Mouse (Mus musculus) CD4-positive helper T cell, adult 2 months (primary cell): ENCODE results near the gene Rab26.
A peak's percentile ranks its signal among the peaks of the same experiment; 100 is the strongest.

Experiments used
- DNase-seq: peaks from one replicate; pipeline ENCODE4 v3.0.0-alpha.2; 2012; ENCODE audit warnings: low read depth, missing footprints, low spot score

Gene Rab26

DNA sequence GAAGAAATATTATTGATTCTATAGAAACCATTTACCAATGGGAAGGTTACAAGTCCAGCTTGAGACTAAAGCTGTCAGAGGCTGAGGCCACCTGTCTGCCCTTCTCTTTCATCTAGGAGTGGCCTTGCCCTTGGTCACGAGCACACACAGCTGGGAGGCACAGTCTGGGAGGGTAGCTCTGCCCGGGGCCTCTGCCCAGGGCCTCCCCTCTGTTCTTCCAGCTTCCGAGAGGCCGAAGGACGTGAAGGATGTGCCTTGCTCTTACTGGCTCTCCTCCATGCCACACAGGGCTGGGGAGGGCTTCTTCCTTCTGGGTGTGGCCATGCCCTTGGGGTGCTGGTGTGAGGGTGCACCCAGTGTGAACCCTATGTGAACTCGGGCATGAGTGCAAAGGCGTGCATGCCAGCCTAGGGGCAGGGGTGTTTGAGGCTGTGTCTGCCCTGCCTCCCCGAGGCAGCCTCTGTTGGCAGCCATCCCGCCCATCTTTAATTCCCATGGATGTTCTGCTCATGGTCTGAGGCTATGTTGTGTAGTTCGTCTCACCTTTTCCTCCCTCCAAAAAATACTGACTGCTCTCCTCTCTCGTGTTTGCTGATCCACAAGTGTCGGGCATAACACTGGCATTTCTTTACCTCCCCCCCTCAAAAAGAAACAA, 26.1 kb downstream of the Rab26 start:
- DNase-seq = no peak

DNA sequence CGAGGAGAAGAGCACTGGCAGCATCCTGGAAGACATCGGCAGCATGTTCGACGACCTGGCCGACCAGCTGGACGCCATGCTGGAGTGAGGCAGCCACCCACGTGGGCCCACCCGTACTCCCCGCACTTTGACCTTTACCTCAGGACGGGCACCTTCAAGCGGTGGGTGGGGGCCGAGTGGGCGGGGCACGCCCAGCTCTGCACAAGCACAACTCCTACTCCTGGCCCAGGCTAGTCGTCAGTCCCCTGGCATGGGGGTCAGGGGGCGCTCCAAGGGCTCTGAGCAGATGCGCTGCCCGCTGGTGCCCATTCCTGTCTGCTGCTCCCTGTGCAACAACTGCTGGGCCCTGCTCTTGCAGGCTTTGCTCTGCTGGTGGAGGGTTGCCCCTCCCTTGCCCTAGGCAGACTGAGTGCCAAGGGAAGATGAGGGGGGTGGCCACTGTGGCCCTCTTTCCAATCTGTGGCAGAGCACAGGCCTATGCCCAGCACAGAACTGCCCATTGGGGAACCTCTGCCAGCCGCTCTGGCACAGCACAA, 26.8 kb downstream of the Rab26 start:
- no peak for DNase-seq

DNA sequence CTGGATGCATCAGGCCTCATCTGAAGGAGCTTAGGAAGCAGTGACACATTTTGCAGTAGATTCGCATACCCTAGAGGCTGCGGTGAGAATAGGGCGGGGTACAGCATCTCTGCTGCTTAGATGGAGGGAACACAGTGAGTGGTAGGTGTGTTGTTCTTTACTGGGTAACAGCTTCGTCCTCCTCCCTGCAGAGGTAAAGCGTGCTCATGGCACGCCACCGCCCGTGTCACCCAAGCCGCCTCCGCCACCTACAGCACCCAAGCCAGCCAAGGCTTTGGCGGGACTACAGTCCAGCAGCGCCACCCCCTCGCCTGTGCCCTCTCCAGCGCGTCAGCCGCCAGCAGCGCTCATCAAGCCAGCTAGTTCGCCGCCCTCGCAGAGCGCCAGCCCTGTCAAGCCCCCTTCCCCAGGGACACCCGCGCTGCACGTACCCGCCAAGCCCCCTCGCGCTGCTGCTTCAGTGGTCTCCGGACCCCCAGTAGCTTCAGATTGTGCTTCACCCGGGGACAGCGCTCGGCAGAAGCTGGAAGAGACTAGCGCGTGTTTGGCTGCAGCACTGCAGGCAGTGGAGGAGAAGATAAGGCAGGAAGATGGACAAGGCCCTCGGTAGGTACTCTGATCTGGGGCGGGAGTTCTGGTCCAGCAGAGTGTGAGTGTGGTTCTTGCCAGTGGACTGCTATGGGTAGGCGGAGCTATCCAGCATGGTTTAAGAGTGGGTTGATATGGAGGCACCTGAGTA, 27.5 kb downstream of the Rab26 start:
- DNase-seq = no peak

DNA sequence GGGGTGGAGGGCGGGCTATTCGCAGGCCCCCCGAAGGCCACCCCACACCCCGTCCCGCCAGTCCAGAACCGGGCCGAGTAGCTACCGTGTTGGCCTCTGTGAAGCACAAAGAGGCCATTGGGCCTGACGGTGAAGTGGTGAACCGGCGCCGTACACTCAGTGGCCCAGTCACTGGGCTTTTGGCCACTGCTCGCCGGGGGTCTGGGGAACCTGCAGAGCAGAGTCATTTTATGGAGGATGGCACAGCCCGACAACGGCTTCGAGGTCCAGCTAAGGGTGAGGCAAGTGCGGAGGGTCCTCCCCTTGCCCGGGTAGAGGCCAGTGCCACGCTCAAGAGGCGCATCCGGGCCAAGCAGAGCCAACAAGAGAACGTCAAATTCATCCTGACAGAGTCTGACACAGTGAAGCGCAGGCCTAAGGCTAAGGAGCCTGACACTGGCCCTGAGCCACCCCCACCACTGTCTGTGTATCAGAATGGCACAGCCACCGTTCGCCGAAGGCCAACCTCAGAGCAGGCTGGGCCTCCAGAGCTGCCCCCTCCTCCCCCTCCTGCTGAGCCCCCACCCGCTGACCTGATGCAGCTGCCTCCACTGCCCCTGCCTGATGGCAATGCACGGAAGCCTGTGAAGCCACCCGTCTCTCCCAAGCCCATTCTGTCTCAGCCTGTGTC, 28.6 kb downstream of the Rab26 start:
- DNase-seq = no peak

DNA sequence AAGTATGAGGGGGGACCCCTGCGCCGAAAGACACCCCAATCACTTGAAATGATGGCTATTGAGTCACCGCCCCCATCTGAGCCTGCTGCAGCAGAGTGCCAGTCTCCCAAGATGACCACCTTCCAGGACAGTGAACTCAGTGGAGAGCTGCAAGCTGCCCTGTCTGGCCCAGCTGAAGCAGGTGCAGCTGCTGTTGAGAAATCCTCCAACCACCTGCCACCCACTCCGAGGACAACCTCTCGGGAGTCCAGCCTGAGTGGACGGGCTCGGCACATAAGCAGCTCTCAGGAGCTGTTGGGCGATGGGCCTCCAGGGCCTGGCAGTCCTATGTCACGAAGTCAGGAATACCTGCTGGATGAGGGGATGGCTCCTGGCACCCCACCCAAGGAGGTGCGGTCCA, 29.9 kb downstream of the Rab26 start:
- DNase-seq = no peak

DNA sequence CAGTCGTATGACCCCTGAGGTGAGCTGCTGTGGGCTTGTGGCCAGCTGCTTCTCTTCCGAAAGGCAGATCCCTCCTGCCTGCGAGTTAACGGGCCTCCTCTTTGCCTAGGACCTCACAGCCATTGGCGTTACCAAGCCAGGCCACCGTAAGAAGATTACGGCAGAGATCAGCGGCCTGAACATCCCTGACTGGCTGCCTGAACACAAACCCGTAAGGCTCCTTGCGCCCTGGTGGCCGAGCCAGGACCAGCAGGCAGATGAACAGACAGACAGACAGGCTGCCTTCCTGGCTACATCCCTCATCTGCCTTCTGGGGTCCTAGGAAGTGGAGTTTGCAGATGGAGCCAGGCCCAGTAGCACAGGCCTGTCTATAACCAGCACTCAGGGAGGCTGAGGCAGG, 31.8 kb downstream of the Rab26 start:
- no peak for DNase-seq

DNA sequence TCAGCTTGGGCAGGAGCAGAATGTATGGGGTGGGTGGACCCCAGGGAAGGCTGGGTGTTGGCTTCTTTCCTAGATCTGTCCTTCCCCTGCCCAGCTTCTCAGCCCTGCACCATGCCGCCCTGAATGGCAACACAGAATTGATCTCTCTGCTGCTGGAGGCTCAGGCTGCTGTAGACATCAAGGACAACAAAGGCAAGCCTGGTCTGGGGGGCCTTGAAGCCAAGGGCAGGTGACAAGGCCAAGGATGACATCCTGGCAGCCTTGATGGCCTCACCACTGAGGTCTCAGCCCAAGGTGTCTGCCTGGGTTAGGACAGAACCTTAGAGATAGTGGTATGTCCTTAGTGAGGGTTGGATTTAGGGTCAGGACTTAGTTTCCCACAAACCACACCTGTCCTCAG, 38.0 kb downstream of the Rab26 start:
- no peak for DNase-seq

DNA sequence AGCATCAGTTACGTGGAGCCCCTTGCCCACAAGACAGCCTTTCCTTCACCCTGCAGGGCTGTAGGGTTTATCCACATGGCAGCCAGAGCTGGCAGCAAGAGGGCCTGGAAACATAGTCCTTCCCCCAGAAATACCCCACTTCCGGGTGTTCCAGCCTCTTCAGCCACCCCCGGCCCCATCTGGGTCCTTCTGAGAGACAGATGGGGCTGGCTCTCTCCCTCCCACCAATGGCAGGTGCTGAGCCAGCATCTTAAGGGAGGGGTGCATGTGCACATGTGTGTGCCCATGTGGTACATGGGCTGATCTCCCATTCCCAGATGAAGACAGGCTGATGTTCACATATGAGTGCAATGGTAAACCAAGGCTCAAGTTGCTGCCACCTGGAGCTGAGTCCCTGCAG, 38.6 kb downstream of the Rab26 start:
- no peak for DNase-seq

DNA sequence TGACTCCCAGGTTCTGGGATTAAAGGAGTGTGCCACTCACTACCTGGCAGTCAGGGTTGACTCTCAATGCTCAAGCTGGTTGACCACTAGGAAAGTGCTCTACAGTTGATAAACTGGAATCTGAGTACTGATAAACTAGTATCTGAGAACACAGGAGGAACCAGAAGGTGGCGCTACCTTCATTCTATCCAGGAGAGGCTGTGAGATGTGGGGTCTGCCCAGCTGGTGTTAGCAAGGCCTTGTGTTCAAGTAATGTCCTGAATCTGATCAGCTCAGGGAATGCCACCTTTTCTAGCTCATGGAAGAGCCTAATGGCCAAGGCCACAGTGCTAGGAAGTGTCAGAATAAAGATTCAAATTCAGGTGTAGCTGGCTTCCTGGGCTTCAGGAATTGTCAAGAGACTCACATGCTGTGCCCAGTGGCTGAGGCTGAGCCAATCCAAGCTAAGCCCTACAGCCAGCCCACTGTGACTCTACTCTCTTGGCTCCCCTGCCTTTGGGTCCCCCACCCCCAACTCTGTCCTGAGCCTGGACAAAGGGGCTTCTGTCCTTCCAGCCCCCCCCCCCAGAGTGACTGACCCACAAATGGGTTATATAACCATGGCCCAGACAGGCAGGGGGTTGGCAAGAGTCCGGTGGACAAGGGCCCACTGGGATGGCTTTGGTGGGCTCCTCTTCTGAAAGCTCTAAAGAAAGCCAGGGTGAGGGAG, 39.2 kb downstream of the Rab26 start:
- DNase-seq = peak; percentile 48

DNA sequence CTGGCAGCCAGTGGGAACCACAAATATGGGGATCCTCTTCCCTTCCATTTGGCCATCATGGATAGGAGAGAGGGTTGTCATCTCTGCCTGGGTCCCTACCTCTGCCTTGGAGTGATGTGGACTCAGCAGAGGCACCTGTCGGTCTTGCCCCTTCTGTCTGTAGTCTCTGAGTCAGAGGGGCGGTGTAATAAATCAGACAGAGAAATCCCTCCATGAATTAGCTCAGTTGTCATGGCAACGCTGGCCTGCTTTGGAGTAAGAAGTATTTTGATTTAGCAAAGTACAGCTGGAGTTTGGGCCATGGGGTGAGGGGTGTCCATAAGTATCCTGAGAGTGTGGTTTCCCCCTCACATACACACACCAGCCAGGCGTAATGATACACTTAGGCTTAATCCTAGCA, 43.6 kb downstream of the Rab26 start:
- no peak for DNase-seq

DNA sequence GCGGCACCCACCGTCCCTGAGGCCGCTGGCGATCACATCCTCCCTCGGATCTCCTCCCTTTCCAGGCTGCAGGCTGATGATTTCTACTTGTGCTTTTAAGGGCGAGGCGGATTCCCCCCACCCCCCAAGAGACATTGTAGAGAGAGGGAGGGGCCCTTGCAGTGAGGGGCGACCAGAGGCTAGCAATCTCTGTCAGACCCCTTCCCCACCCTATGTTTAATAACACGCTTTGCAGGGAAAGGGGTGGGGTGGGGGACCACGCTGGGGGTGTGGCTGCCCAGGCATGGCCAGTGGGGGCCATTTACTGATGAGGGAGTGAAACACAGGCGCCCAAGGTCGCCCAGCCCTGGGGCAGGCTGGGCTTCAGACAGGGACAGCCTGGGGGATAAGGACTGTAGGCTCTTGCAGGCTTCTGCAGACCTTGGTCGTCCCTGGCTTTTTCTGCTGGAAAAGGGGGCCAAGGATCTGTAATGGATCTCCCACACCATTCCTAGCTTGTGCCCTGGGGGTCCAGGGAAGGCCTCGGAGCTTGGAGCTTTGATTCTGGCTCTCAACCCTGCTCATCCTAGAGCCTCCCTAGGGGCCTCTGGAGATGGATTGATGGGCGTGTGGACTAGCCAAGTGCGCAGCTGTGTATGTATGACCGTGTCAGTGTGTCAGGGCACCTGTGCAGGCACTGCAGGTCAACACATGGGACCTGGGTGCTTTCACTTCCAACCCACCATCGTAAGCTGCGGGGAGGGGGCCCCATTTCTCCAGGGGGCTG, 44.6 kb downstream of the Rab26 start:
- no peak for DNase-seq

DNA sequence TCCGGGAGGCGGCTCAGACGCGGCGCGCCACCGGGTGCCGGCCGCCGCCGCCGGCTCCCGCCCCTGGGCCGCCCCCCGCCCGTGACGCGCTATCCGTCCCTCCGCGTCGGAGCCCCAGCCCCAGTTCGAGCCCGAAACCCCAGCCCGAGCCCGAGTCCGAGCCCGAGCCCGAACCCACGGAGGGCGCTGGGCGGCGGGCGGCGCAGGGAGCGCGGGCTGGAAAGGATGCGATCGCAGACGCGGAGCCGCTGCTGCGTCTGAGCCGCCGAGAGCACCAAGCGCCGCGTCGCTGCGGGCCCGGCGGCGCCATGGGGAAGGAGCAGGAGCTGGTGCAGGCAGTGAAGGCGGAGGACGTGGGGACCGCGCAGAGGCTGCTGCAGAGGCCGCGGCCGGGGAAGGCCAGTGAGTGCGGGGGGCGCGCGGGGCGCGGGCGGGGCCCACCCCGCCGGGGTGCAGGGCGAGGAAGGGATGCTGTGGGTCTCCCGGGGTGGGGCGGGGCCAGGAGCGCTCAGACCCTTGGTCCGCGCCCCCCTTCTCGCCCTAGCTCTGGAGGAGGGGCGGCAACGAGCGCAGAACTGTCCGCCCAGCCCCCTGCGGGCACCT, 45.2 kb downstream of the Rab26 start:
- DNase-seq = peak; percentile 44

DNA sequence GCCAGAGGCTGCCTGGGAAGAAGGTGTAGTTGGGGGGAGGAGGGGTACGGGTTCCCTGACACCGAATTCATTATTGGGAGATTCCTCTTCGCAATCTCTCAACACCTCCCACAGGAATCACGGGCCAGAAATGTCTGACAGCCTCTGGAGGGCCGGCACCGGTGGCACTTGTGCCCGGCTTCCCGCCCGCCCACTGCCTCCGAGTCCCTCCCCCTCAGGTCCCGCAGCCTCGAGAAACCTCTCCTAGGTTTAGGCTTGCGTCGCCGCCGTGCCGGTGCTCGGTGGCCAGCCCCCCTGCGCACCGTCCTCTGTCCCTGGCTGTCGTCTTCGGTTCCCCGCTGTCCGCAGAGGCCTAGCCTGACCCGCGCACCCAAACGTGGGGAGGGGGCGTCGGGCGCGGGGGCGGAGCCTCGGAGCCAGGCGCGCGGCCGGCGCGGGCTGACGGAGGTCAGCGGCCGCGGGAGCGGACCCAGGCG, 45.8 kb downstream of the Rab26 start, which contains the start of gene Caskin1:
TSS of gene Caskin1 (plus strand) at position 416 of the 476 bp plus-strand sequence.
- DNase-seq = no peak

DNA sequence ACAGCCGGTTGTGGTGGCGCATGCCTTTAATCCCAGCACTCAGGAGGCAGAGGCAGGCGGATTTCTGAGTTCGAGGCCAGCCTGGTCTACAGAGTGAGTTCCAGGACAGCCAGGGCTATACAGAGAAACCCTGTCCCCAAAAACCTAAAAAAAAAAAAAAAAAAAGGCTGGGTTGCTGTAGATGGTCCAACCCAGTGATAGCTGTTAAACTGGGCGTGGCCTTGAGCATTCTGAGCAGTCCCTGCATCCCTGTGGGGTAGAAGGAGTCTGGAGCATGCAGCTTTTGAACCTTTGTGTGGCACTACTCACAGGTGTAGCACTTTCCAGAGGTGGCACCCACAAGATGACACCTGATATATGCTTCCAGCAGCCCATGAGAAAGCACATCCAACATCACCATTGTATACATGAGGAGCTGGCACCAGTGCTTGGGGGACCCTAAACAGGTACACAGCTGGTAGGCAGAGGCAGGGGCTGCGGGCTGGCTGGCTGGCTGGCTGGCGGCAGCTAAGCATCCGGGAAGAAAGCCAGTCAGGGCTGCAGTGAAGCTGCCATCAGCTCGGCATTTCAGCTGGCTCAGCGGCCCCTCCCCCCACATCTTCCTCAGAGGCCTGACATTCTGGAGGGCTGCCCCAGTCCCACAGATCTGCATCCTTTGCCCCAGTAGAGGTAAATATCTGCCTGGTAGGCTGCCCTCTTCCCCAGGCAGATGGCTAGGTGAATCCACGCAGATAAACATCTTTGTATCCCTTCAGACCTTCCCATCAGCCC, 48.7 kb downstream of the Rab26 start:
- no peak for DNase-seq

DNA sequence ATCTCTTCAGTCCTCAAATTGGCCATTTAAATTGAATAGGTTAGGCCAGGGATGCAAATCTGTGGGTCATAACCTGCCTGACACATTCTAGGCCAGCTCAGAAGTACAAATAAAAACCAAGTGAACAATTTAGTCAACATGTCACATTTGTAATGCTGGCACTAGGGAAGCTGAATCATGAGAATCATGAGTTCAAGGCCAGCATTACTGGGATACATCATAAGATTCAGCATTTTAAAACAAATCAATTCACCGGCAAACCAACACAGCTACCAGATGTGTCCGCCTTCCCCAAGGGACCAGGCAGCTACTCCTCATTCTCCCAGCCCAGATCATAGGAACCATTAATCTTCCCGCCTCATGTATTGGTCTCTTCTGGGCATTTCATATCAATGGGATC, 50.5 kb downstream of the Rab26 start:
- DNase-seq = no peak

DNA sequence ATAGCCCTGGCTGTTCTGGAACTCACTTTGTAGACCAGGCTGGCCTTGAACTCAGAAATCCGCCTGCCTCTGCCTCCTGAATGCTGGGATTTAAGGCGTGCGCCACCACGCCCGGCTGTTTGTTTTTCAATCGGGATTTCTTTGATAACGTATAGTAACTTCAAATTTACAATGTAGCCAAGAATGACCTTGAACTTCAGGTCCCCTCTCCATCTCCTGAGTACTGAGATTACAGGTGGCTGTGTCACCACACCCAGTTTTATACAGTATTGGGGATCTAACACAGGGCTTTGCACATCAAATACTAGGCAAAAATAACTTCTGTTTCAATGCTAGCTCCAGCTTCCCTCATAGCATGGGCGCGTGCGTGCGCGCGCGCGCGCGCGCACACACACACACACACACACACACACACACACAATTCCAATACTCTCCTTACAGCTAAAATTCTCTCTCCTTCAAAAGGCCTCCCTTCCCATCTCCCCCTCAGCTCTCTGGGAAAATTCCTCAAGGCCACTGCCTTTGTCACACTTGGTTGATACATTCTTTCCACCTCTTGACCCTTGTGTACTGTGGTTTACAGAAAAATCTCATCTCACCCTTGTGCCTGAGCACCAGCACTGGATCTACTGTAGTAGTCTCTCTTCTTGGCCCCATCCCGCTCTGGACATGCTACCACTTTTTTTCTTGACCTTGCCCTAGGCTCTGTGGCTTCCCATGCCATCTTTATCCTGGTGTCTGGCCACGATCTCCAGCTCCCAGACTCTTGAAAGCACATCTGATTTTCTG, 52.8 kb downstream of the Rab26 start:
- DNase-seq = no peak

DNA sequence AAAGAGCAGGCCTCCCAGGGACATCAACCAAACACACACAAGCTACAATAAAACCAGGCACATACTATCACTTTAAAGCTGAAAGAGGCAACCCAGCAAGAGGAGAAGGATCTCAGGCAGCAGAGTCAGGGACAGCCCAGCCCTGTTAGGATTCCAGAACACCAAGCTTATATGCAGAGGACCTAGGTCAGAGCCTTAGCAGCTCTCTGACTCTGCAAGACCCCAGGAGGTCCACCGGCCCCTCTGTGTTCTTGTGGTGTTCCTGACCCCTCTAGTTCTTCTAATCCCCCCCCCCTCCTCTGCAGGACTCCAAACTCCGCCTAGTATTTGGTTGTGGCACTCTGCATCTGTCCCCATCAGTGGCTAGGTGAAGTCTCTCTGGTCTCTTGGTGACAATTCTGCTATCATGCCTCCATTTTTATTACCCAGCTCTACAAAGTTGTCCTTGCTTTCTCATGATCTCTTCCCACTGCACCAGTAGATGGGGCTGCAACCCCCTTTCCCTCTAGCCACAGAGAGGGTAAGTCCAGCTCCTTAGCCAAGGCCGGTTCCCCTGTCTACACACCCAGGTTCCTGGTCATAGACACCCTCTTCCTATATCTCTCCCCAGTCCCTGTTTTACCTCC, 53.7 kb downstream of the Rab26 start:
- DNase-seq = no peak

DNA sequence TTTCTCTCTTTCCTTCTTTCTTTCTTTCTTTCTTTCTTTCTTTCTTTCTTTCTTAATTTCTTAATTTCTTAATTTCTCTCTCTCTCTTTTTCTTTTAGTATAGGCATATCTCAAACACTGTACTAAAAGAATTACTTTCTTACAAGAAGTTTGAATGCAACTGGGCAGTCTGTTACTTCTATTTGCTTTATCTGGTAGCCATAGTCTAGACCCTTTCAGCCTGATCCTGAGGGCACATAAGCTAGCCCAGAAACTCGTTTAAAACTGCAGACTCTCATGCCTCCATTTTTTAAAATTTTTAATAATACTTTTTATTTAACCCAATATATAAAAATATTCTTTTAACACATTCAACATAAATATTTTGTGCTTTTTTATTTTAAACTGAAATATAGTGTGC, 54.6 kb downstream of the Rab26 start:
- DNase-seq = no peak
